Mouse (Mus musculus) brain, embryonic 14.5 days (tissue): ENCODE measurements around the gene Icam1. TPM values are rescaled to one million over a fixed set of nuclear protein-coding genes. Genes with fewer than 3 reads are reported as not detected.

ENCODE experiments used
- DNase-seq: peaks from one replicate; pipeline ENCODE4 v3.0.0-alpha.2; 2011; ENCODE audit warnings: low read depth
- CTCF ChIP-seq: fragments of 200-500 bp; IDR thresholded peaks from 2 replicates; pipeline ENCODE4 v1.5.1; 2012; ENCODE audit warnings: inconsistent platforms, mild to moderate bottlenecking, moderate library complexity, borderline replicate concordance; ENCODE audit not compliant: insufficient read depth, insufficient read length; ENCODE audit errors: extremely low read depth
- POLR2A ChIP-seq: fragments of 200-500 bp; IDR thresholded peaks from 2 replicates; pipeline ENCODE4 v1.6.1; 2012; ENCODE audit warnings: mild to moderate bottlenecking, inconsistent platforms, borderline replicate concordance; ENCODE audit not compliant: poor library complexity, insufficient read depth, insufficient read length, severe bottlenecking; ENCODE audit errors: extremely low read depth
- polyA plus RNA-seq: library from polyadenylated mRNA; depleted of rRNA; stranded (reverse); fragments of >200 nt; gene quantifications from 2 replicates; pipeline ENCODE4 v1.2.3, GENCODE M21; 2012

Gene Icam1
- polyA plus RNA-seq, 1 experiment: 3.9 TPM

GRCm38 (mm10) chr9:21016331-21017176, 769 bp downstream of the Icam1 start:
- no peak for DNase-seq
- TF ChIP-seq POLR2A (no peak), CTCF (no peak)

- TF ChIP-seq CTCF (no peak), POLR2A (no peak)
- no peak for DNase-seq
These were observed 1.4 kb downstream of the Icam1 start for GRCm38 (mm10) chr9:21017177-21017575.

- TF ChIP-seq CTCF (no peak), POLR2A (no peak)
These were observed 2.8 kb downstream of the Icam1 start for GRCm38 (mm10) chr9:21018600-21018999.

DNA sequence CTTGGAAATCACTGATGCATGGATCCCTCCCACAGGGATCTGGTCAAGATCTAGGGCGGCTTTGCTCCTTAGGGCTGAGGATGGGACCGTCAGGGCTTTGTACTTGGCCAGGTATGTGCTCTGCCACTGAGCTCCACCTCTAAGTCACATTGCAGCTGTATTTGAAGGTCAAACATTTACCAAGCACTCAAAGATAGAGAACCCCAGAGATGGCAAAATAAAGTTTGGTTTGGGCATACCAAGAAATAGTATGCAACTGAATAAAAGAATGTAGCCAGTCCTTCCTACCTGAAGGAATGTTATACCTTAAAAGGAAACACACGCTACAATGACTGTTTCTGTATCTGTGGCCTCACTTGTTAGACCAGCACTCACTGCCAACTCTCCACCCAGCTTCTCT, 5.6 kb downstream of the Icam1 start:
- TF ChIP-seq CTCF (no peak), POLR2A (no peak)
- no peak for DNase-seq

More at GRCm38 (mm10) chr9:21018600-21018999, 2.8 kb downstream of the Icam1 start:
- DNase-seq: no peak

- no peak for DNase-seq
- TF ChIP-seq CTCF (no peak), POLR2A (no peak)
These were observed 6.5 kb downstream of the Icam1 start for GRCm38 (mm10) chr9:21022288-21022687.

GRCm38 (mm10) chr9:21022726-21023125, 6.9 kb downstream of the Icam1 start:
- no peak for TF ChIP-seq POLR2A
- TF ChIP-seq CTCF: no peak
- no peak for DNase-seq

DNA sequence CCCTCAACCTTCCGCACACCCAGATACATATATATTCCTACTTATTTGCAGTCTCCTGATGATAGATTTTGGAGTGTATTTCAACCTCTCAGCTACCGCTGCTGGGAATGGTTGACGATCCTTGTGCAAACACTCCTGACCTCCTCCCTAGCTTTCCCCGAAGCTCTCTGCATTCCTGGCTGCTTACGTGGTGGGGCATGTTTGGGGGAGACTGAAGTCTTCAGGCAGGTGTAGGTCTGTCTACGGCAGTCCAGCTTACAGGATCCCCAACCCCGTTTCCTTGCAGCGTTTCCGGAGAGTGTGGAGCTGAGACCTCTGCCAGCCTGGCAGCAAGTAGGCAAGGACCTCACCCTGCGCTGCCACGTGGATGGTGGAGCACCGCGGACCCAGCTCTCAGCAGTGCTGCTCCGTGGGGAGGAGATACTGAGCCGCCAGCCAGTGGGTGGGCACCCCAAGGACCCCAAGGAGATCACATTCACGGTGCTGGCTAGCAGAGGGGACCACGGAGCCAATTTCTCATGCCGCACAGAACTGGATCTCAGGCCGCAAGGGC, 9.5 kb downstream of the Icam1 start:
- TF ChIP-seq CTCF: no peak
- no peak for TF ChIP-seq POLR2A
- no peak for DNase-seq

GRCm38 (mm10) chr9:21026849-21027248, 11.1 kb downstream of the Icam1 start:
- TF ChIP-seq POLR2A: no peak
- TF ChIP-seq CTCF: no peak
- DNase-seq: no peak

DNA sequence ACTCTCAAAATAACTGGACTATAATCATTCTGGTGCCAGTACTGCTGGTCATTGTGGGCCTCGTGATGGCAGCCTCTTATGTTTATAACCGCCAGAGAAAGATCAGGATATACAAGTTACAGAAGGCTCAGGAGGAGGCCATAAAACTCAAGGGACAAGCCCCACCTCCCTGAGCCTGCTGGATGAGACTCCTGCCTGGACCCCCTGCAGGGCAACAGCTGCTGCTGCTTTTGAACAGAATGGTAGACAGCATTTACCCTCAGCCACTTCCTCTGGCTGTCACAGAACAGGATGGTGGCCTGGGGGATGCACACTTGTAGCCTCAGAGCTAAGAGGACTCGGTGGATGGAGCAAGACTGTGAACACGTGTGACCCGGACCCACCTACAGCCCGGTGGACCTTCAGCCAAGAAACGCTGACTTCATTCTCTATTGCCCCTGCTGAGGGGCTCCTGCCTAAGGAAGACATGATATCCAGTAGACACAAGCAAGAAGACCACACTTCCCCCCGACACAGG, 12.0 kb downstream of the Icam1 start:
- no peak for DNase-seq
- TF ChIP-seq POLR2A: no peak
- TF ChIP-seq CTCF: no peak

DNA sequence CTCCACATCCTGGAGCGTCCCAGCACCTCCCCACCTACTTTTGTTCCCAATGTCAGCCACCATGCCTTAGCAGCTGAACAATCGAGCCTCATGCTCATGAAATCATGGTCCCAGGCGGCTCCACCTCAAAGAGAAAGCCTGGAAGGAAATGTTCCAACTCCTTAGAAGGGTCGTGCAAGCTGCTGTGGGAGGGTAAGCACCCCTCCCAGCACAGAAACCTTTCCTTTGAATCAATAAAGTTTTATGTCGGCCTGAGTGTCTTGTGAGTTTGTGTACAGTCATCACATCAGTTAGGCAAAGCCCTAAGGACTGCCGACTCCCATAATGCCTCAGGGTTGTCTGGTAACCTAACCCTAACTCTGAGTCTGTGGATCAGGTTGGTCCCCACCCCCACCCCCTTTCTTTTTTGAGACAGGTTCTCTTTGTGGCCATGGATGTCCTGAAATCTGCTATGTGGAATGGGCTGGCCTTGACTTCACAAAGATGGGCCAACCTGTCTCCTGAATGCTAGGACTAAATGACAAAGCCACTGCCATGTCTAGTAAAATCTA, 12.8 kb downstream of the Icam1 start:
- TF ChIP-seq POLR2A (no peak), CTCF (no peak)
- DNase-seq: no peak

- no peak for TF ChIP-seq POLR2A
- TF ChIP-seq CTCF: peak; percentile 83
These were observed 13.7 kb downstream of the Icam1 start, which contains the start of gene Icam4 for GRCm38 (mm10) chr9:21029291-21030054. Gene Icam4, plus strand, starts transcription at chr9:21029373.

GRCm38 (mm10) chr9:21030055-21030600, 14.3 kb downstream of the Icam1 start:
- no peak for DNase-seq

More at GRCm38 (mm10) chr9:21029291-21030054, 13.7 kb downstream of the Icam1 start, which contains the start of gene Icam4:
- peak; percentile 63 for DNase-seq

More at GRCm38 (mm10) chr9:21030055-21030600, 14.3 kb downstream of the Icam1 start:
- TF ChIP-seq POLR2A (no peak), CTCF (no peak)
